Mouse (Mus musculus) adrenal gland, adult 10 weeks (tissue): ENCODE measurements around the gene Gtsf2. TPM values are rescaled to one million over a fixed set of nuclear protein-coding genes. Genes with fewer than 3 reads are reported as not detected.

Experiments
- polyA plus RNA-seq: library from polyadenylated mRNA; stranded (reverse); fragments of 350-450 nt; fragmentation: Illumina TruSeq; extraction: RNeasy Lipid Tissue Mini Kit (QIAGEN cat#74804); gene quantifications from one replicate; pipeline ENCODE4 v1.2.3, GENCODE M21; 2014; ENCODE audit warnings: low read depth, low replicate concordance

The Gtsf2 gene
- not detected for polyA plus RNA-seq

DNA sequence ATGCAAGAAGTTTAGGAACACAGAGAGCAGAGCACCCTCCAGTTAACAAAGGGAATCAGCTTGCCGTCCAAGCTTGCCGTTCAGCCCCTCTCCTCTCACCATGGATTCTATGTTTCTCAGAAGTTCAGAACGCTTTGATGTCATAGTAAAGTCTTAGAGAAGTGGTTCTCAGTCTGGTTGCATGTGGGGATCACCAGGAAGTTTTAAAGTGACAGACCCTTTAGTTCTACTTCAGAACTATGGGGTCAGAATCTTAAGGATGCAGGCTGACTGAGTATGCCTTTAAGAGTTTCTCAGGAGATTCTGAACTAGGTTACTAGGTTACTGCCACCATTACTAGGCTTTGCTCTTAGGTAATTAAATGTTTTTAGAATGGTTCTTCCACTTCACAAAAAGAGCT is at the start of gene Gtsf2:
TSS of gene Gtsf2 (minus strand) at position 101 of the 400 bp plus-strand sequence.

DNA sequence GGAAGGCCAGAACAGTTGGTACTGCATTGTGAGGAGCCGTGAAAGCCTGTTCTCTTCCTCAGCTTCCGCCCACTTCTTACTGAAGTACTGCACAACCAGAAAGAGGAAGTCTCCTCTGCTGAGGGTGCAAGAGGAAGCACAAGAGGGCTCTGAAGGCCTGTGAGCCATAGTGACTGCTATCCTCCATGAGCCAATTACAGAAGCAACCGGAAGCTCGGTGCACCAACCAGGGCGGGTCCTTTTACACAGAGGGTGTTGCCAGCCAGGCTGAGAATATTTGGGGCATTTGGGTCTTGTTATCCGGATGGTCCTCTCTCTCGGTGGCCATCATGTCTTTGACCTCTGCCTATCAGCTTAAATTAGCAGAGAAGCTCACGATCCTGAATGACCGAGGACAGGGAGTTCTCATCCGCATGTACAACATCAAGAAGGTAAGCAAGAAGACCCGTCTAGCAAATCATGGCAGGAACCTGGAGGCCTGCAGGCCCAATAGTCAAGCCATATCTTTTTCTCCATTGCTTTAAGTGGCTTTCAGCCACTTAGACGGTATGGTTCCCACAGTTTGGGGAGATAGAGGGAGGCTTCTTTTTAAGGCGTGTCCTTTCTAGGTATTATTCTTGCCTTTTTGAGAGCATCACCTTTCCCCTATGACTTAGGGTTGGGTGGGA is 5.4 kb upstream of the Gtsf2 start, which contains the start of gene Nckap1l:
TSS of gene Nckap1l (plus strand) at position 244 of the 668 bp plus-strand sequence.

DNA sequence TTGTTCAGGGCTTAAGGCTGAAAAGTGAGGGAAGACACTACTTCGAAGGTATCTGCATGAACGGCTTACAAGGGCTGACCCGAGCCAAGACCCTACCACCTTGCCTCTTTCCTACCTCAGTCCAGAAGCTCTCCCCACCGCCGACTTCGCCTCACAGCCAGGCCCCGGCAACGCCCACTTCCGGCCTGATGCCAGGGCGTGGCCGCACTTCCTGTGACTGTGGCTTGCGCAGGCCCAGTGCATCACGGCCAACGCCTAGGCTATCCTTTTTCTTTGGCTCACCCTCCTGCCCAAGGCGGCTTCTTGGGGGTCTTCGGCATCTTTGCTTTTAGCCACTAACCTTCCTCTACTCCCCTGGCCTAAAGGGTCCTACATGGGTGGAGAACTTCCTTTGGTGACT is 18.0 kb downstream of the Gtsf2 start, which contains the start of gene Gtsf1:
TSS of gene Gtsf1 (minus strand) at position 230 of the 400 bp plus-strand sequence.

Other genes starting within 250 kb of the Gtsf2 start
- gene Cbx5, start 208.7 kb downstream of the Gtsf2 start, polyA plus RNA-seq, result 121 TPM
- gene Hnrnpa1, start 208.0 kb downstream of the Gtsf2 start, polyA plus RNA-seq, result 348 TPM
- gene Nfe2, start 190.1 kb downstream of the Gtsf2 start, polyA plus RNA-seq, result not detected
- gene Copz1, start 175.8 kb downstream of the Gtsf2 start, polyA plus RNA-seq, result 93.5 TPM
- gene Gpr84, start 137.9 kb downstream of the Gtsf2 start, polyA plus RNA-seq, result not detected
- not detected for gene Zfp385a, start 108.4 kb downstream of the Gtsf2 start, polyA plus RNA-seq
- 2.2 TPM for gene Itga5, start 81.7 kb downstream of the Gtsf2 start, polyA plus RNA-seq
- gene Gtsf1, start 18.0 kb downstream of the Gtsf2 start, polyA plus RNA-seq, result not detected
- gene Nckap1l, start 5.3 kb upstream of the Gtsf2 start, polyA plus RNA-seq, result 4.3 TPM
- gene Pde1b, start 54.6 kb upstream of the Gtsf2 start, polyA plus RNA-seq, result 1.2 TPM
- 3.8 TPM for gene Ppp1r1a, start 89.5 kb upstream of the Gtsf2 start, polyA plus RNA-seq
- not detected for gene Glycam1, start 116.6 kb upstream of the Gtsf2 start, polyA plus RNA-seq